Mouse (Mus musculus) liver, postnatal 0 days (tissue): ENCODE data around the gene Igfals.

Source experiments
- CTCF ChIP-seq: sonication (generic); IDR thresholded peaks from 2 replicates; pipeline ENCODE4 v1.5.1; 2016; ENCODE audit warnings: antibody characterized with exemption, low read depth
- EP300 ChIP-seq: IDR thresholded peaks from 2 replicates; pipeline ENCODE4 v1.6.1; 2016; ENCODE audit warnings: antibody characterized with exemption, low read depth, mild to moderate bottlenecking

GRCm38 (mm10) chr17:24894061-24894994 lies 28.5 kb downstream of the Igfals start:
- no peak for TF ChIP-seq CTCF
- no peak for TF ChIP-seq EP300
